ENCODE assay signal across 8 mouse cellular contexts in genomic region chr2:29633101-29633554, GRCm38 (mm10). TPM values are rescaled to one million over a fixed set of nuclear protein-coding genes. Genes with fewer than 3 reads are reported as not detected.
DNase-seq lines count a peak whose midpoint lies in the region; ATAC-seq and TF ChIP-seq lines count a peak whose summit lies in the region.

No protein-coding gene starts in this region.

- H3K4me2 ChIP-seq in intestine, embryonic 15.5 days (replicated peaks), result no peak overlapping the region
- no peak overlapping the region for H3K4me2 ChIP-seq in liver, embryonic 16.5 days (ENCODE audit: low read depth, low read length)
- peak overlapping the region; percentile 11; the same call in 1 of the 2 replicates for H3K4me2 ChIP-seq in stomach, postnatal 0 days (replicated peaks; ENCODE audit: low read depth)

- H3K27me3 ChIP-seq in intestine, embryonic 15.5 days (replicated peaks), result no peaks in the 10 kb centered on the region
- H3K27me3 ChIP-seq in liver, embryonic 16.5 days (ENCODE audit: control insufficient read depth, insufficient read depth, low read depth, low read length), result no peaks in the 10 kb centered on the region
- no peaks in the 10 kb centered on the region for H3K27me3 ChIP-seq in stomach, postnatal 0 days (ENCODE audit: control insufficient read depth, insufficient read depth, low read length)

- H3K4me3 ChIP-seq in intestine, embryonic 15.5 days (replicated peaks), result no peak overlapping the region
- no peak overlapping the region for H3K4me3 ChIP-seq in liver, embryonic 16.5 days (ENCODE audit: low read depth, low read length)
- no peak overlapping the region for H3K4me3 ChIP-seq in stomach, postnatal 0 days (ENCODE audit: low read depth, low read length)

- peak; percentile 89 for ATAC-seq in intestine, embryonic 15.5 days
- ATAC-seq in liver, embryonic 16.5 days (ENCODE audit: low read depth), result peak; percentile 37
- peak; percentile 85 for ATAC-seq in stomach, postnatal 0 days (ENCODE audit: low FRiP score, low TSS enrichment)

- H3K9me3 ChIP-seq in intestine, embryonic 15.5 days, result no peaks in the 10 kb centered on the region
- H3K9me3 ChIP-seq in liver, embryonic 16.5 days (replicated peaks; ENCODE audit: control insufficient read depth, low read length), result no peaks in the 10 kb centered on the region
- H3K9me3 ChIP-seq in stomach, postnatal 0 days (ENCODE audit: control insufficient read depth, low read length), result no peaks in the 10 kb centered on the region

- TF ChIP-seq CTCF in stomach, postnatal 0 days (IDR thresholded peaks at IDR 0.05; ENCODE audit: low read depth), result no peak

- intact Hi-C loops in gastrocnemius, postnatal 14 days (cut with DNase I; ENCODE audit: low total_unique reads), result no loop called here

- H3K4me1 ChIP-seq in intestine, embryonic 15.5 days (replicated peaks), result peaks cover 24% of the 10 kb centered on the region
- H3K4me1 ChIP-seq in liver, embryonic 16.5 days (ENCODE audit: control insufficient read depth, low read depth, low read length), result peaks cover 41% of the 10 kb centered on the region
- H3K4me1 ChIP-seq in stomach, postnatal 0 days (replicated peaks; ENCODE audit: control insufficient read depth, insufficient read depth), result peaks cover 3% of the 10 kb centered on the region

- H3K36me3 ChIP-seq in intestine, embryonic 15.5 days, result 0 out of 2 replicates have a peak, but pooled peaks cover 4% of the 10 kb centered on the region
- H3K36me3 ChIP-seq in liver, embryonic 16.5 days (ENCODE audit: control insufficient read depth, insufficient read depth), result no peaks in the 10 kb centered on the region
- no peaks in the 10 kb centered on the region; the same call in 1 of the 2 replicates for H3K36me3 ChIP-seq in stomach, postnatal 0 days (ENCODE audit: control insufficient read depth, insufficient read depth, low read length)

- 26% methylated on average over 6 of the region's 6 CpGs for WGBS in intestine, embryonic 15.5 days
- WGBS in liver, embryonic 16.5 days (ENCODE audit: insufficient replicate concordance), result 47% methylated on average over 6 of the region's 6 CpGs
- 16% methylated on average over 6 of the region's 6 CpGs for WGBS in stomach, postnatal 0 days

- no peak overlapping the region for H3K9ac ChIP-seq in intestine, embryonic 15.5 days
- H3K9ac ChIP-seq in liver, embryonic 16.5 days (ENCODE audit: low read depth, low read length), result no peak overlapping the region
- no peak overlapping the region for H3K9ac ChIP-seq in stomach, postnatal 0 days (ENCODE audit: low read length)

- peak overlapping the region; percentile 48 for H3K27ac ChIP-seq in intestine, embryonic 15.5 days
- H3K27ac ChIP-seq in liver, embryonic 16.5 days (ENCODE audit: low read length), result peak overlapping the region; percentile 0; the same call in 1 of the 2 replicates
- peak overlapping the region; percentile 90 for H3K27ac ChIP-seq in stomach, postnatal 0 days (replicated peaks)

- TF ChIP-seq EP300 in stomach, postnatal 0 days (optimal IDR thresholded peaks at IDR 0.05), result no peak

- peak; percentile 41 for DNase-seq in right cerebral cortex, adult 18-20 months
- DNase-seq in right cerebral cortex, postnatal 25 days, result no peak
- peak; percentile 75 for DNase-seq in cerebellum, adult 11 months
- DNase-seq in gastrocnemius, postnatal 14 days, result peak; percentile 75
- DNase-seq in stomach, postnatal 0 days (ENCODE audit: low spot score), result peak; percentile 93
- no peak for DNase-seq in thymus, adult 18-20 months

RNA-seq across cellular contexts. Expression of gene Rapgef1, which starts 13.6 kb away (rescaled TPM):
- total RNA-seq in gastrocnemius, postnatal 14 days (2021), result 10 to 100 TPM; 75.7 to 81.9 TPM
- 11.8 and 12.3 TPM in 2 replicates for polyA plus RNA-seq in intestine, embryonic 15.5 days (2015; fragmentation: Nextera tagmentation; extraction: Ambion mirVana)
- polyA plus RNA-seq in liver, embryonic 16.5 days (2015; fragmentation: Nextera tagmentation; extraction: Ambion mirVana), result 4.2 and 4.7 TPM in 2 replicates
- 7.2 and 7.6 TPM in 2 replicates for polyA plus RNA-seq in stomach, postnatal 0 days (2015; fragmentation: Nextera tagmentation; extraction: Ambion mirVana)

Comparison
In these comparisons a context has a peak if more than half of its experiments do, and no peak if none do; other contexts are left out.
1. DNase-seq: peak in right cerebral cortex, adult 18-20 months (single experiment), cerebellum, adult 11 months (single experiment), gastrocnemius, postnatal 14 days (single experiment) and stomach, postnatal 0 days (single experiment); none in right cerebral cortex, postnatal 25 days (single experiment) and thymus, adult 18-20 months (0 of 2).
2. ATAC-seq: peak in every context shown above with its lines; median percentile 89 in intestine, embryonic 15.5 days; 85 in stomach, postnatal 0 days; 37 in liver, embryonic 16.5 days.
3. H3K27ac ChIP-seq: peak in every context shown above with its lines; median percentile 90 in stomach, postnatal 0 days; 48 in intestine, embryonic 15.5 days; 0 in liver, embryonic 16.5 days.